Mouse (Mus musculus): ENCODE measurements at regions not wholly inside any gene's neighbourhood (a gene's known extent, or its start where the extent isn't known, plus 50 kb on each side); places are given as distances from the start of the nearest gene placed in this dataset.
A peak's percentile ranks its signal among the peaks of the same experiment; 100 is the strongest.
"Not testable (repeated sequence)": the region's sequence is repeated elsewhere in the genome, so short reads cannot be mapped to it uniquely, and the experiment has no call there.

DNA sequence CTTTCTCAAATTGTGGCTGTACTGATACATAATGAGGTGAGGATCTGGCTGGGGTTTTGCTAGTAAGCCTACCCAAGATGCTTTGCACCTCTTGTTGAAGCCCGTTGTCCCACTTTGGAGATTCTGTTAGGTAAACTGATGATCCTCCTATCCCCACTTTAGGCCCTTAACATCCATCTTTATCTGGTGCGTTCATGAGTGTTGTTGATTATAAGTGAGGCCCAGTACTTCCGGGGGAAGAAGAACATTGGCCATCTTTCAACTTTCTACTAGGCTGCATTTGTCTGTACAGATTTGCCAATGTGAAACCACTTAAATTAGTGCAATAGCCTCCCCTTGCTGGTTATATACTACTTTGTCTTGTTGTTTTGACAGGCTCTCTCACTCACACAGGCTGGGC lies 331.3 kb upstream of the Tmc3 start:
- no peak for DNase-seq

DNA sequence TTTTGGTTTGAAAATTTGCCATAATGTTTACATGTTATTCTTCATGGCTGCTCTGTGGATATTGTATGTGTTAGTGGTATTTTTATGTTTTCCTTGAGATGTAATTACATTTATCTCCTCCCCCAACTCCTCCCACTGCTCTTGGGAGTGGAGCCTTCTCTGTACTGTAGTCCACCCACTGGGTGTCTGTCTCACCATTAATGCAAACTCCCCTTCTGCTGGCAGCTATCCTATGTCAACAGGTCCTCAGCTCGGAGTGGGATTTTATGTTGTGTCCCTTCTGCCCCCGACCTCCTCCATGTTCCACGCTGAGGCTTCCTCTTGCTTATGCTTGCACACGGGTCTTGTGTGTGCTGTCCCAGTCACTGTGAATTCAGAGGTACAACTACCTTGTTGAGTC lies 330.3 kb upstream of the Tmc3 start:
- DNase-seq, result no peak

DNA sequence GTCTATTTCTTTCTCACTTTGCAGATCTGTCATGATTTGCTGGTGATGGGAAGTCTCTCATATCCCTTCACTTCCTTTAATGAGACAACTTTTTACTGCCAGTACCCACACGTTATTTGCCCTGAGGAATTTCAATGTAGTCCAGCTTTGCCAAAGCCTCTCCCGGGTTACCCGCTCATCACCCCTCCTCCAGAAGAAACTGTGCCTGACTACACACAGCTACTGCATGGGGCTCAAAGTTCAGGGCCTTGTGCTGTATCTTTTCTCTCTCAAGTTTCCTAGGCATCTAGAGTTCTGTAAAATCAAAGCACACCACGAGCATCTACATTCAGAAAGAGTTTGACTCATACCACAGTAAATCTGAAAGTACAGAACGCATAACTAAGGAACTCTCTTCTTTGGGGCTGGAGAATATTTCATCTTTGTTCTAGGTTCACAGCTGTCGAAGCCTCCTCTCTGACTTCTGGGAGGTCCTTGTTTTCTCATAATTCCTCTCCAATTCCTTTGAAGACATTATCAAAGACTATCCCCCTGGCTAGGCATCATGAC lies 328.4 kb upstream of the Tmc3 start:
- DNase-seq, result no peak

DNA sequence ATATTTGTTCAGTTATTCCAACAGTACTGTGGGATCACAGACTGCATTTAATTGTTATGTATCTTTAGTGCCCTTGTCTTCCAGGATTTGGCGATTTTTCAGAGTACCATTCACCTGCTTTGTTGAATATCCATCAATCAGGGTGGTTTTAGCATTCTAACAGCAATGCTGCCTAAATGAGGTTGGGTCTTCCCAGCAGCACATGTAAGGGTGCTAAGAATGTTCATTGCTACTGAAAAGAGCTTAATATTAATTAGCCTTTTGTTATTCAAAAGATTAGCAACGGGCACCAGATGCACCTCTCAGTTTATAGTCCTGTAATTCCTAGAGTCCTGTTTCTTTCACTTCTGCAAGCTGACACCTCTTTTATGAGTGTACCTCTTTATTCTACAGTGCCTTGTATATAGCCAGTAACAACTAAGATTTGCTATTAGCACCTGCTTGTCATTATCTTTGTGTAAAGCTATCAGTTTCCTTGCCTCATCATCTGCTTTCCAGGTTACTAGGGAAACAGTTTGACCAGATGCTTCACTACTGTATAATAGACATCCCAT lies 326.3 kb upstream of the Tmc3 start:
- no peak for DNase-seq

DNA sequence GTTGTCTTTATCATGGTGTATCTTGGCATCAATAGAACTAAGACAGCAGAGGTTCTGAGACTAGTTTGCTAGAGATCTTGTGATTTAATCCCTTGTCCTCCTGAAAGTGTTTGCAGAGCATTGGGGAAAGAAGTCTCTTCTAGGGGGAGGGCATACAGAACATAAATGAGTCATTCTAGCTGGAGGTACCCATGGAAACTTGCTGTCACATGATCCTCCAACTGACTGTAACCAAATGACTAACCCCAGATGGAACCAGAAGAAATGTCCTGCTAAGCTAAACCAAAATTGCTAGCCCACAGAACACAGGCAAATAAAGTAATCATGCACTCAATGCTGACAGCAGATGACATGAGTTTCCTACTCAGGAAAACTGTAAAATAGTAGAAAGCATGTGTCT lies 323.2 kb upstream of the Tmc3 start:
- DNase-seq, result no peak

DNA sequence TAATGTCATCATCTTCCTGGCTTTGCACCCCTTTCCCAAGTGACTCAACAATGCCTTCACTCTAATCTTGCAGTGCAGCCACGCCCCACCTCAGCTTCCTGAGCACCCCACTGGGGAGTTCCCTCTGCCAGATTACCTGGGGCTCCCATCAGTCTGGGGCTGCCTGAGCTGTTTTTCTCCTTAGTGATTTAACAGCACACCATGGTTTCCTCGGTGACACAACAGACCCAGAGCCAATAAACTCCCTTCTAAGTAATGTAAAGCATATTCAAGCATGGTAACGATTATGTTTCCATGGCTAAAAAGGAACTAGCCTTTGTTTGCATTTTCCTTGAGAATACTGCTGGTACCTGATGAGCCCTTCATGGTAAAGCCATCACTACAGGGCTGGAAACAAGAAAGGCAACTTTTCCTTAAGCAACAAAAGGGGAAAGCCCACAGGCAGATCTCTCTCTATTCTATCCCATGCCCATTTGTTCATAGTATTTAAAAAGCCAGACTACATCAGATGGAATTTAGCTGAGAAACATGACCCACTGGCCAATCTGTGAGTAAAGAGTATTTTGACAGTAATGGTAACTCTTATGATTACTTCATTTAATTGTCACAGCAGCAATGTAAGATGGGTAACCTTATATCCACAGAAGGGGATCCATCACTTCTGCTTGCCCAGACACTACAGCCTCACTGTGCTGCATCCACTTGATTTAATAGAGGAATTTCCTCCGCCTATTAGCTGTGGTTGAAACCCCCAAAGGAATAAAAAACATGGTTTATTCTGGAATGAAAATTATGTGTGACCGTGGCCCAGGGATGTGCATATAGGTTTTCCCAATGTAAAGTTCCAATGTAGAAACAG lies 294.6 kb upstream of the Tmc3 start:
- no peak for DNase-seq

DNA sequence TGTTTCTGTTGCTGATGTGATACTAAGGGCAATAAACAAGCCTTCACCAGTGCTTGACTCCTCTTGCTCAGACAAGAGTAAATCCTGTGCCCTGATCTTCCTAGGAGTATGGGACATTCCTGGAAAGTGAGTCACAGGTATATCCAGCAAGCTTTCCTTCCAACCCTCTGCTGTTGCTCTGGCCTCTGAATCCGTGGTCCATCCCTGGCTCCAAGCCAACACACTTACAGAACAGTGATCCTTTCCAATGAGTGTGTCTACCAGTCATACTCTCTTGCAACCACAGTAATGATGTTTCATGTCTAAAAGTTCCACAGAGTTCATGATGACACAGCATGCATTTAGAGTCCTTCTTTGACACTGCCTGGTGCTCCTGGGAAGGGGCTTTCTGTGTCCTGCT lies 277.6 kb upstream of the Tmc3 start:
- DNase-seq, result no peak

DNA sequence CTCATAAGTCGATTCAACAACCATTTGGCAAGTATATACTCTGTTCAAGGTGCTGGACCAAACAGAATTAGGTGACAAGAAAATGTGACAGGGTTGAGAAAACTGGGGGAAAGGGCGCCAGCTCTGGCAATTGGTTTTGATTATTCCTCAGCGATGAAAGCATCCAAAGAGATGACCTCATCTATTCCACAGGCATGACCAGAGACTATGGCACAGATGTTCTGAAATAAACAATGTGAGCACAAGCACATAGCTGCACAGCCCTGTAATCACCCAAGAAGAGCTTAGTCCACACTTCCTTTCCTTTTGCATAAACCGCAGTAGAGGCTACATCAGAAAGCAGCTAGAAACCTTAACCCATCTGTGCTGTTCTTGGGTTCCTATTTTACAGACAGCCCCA lies 272.6 kb upstream of the Tmc3 start:
- peak in 1 of 2 experiments; percentile 16 for DNase-seq

DNA sequence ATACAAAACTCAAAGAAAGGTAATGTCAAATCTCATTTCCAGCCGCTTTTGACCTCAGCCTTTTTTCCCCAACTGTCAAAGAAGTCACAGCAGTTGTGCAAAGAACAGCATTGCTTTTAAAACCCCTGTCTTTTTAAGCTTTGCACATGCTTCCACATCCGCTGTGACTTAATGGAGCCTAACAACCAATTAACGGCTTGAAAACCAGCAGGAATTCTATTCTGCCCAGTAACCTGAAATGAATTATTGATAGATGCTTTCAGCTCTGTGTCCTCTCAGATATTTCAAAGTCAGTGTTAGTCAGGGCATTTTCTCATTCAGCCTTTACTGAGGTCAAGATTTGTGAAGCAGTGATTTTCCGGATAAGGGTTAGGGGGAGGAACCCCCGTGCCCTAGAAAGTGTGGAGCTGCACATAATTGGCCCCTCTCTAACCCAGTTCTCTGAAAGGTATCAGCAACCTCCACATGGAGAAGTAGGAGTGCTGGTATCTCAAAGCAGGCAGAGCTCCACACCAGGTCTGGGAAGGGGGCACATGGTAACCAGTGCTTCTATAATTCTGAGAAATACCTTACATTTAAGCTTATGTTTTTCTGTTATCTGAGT lies 254.8 kb upstream of the Tmc3 start:
- DNase-seq, result no peak

DNA sequence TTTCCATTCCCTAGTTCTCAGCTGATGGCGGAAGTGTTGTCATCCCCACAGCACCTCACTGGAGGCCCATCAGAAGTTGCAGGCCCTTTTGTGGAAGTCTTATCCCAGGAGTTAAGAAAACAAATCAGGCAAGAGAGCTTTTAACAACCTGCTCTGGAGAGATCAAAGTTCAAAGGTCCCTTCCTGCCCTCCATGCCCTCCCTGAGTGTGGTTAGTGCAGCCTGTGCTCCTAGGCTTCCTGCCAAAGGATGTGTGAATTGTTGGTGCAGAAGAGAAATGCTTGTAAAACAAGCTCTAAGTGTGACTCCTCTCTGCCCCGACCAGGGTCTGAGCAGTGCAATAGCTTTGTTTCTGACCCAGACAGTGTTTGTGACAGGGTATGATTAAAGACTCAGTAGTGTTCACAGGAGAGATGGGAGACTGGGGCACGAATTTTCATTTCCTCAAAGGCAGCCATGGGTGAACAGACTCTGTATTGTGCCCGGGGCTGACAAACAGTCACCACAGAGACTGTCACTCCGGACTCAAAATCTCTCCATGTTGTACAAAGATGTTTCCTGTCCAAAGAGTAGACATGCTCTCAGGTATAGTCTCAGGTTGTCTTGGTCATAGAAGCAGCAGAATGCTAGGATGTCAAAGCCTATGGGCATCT lies 237.5 kb upstream of the Tmc3 start:
- DNase-seq, result no peak

DNA sequence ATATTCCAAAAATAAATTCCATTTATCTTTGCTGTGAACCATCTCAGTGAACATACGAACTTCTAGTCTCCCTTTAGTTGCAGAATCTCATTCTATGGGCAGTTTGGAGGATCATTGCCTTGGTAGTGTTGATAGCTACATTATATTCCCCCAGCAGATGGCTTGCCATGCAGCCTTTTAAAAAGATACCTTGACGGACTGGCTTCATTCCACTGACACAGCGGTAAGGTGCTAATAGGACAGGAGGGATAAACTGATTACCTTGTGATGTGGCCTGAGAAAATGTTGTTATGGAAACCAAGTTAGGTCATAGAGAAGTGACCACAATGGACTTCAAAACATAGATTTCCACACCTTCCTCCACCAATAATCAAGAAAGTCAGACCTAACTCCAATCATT lies 215.5 kb upstream of the Tmc3 start:
- peak; percentile 79 to 81 for DNase-seq

DNA sequence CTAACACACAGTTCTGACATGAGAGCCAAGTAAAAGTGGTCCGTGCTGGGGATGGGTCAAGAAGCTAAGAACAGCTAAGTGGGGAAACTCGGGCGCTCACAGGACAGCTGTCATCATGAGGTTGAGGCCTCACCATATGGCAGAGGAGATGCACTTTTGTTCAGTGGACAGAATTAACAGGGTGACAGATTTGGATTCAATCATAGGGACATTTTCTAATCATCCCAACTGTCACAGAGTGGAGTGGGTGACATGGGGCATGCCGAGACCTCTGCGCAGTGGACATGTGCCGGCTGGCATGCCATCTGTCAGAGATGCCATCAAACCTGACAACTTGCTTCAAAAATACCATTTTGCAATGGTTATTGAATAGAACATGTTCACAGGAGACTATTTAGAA lies 215.1 kb upstream of the Tmc3 start:
- peak; percentile 78 to 85 for DNase-seq

DNA sequence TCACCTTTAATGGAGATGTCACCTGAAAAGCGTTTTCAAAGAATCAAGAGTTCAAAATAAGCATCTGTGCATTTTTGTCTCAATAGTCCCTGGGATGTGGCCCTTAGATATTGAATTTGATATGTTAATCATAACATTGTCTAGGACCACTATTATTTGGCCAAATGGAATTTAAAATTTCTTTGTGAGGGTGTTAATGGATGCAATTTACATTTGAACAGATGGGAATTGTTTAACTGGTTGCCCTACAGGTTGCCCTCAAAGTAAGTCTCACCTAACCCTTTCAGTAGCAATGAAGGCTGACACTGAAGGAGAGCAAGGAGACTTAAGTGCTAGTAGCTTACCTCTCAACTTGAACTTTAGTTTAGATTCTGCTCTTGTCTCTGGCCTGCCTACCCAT lies 207.9 kb upstream of the Tmc3 start:
- no peak for DNase-seq

DNA sequence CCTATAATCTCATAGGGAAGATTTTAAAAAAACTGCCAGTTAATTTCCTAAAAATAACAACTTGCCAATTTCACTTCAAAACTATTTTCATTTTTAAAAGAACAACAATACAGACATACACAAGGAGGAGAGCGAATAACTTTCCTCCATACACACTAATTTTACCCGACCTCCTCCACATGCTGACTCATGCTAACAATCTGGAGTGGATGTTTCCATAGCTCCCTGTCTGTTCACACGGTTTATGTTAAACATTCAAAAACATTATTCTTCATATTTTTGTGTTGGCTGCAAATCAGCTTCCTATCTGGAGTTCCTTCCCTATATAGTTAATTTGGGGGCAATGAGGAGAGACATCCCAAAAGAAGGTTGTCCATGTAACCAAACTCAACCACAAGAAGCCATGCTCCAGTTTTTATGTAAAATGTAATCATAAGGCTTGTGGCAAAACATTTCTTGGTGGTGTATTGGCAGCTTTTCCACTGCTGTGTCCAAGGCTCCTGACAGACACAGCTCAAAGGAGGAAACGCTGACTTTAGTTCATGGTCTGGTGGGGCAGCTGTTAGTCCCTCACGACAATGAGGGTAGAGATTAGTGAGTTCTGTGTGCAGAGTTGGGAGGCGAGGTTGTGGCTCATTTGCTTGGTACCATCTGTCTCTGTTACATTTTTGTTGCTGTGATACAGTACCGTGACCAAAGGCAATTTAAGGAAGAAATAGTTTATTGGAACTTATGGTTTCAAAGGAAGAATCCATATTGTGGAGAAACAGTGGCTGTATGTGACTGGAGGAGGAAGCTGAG lies 203.1 kb upstream of the Tmc3 start:
- DNase-seq, result no peak

DNA sequence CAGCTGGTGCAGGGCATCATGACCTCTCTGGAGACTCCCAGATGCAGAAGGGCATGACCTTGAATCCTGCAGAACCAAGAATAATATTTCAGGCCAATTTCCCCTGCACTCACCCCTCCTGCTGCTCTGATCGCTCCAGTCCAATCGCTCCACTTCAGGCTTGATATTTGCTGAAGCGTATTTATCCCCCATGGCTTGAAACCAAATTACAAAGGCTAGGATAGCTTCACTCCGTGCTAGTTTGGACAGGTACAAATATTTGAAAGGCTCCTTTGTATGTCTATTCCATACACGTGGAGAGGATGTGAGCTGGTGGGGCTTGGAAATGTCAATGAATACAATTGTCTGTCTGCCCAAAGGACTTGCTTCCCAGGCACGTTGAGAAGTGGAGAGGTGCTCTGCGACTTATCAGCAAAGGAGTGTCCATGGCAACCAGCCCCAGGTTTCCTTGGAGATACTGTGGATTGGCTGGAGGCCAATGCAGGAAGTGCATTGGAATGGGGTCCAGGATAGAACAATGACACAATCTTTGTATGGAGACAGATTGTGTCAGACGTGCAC lies 201.8 kb upstream of the Tmc3 start:
- DNase-seq, result peak; percentile 74 to 80

DNA sequence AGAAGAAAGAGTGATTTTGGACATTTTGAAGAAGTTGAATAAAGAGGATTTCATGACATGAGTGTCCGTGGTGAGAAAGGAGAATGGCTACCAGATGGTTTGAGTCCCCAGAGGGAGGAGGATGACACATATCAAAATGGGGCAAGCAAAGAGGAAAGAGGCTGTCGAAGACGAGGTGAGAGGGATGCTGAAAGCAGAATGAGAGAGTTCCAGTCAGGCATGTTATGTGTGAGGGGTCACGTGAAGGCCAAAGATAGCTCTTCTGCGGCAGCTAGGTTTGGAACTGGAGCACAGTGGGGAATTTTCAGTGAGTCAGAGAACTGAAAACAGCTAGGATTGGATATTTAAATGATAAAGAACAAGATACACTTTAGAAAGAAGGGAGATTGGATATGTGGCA lies 193.3 kb upstream of the Tmc3 start:
- no peak for DNase-seq

DNA sequence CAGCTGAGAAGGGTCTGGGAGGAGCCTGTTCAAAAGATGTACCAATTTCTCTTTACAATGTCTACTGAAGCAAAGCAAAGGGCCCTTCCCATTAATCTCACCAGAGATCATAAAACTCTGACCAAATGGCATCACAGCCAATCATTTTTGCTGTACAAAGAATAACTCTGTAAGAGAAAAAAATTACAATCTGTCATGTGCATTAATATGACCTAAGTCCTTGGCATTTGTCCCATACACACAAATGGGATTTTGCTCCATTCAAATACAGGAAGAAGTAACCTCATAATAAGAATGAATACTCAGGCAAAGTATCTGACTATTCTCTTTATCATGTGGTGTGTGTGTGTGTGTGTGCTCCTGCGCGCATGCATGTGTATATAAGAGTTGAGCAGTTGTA lies 192.5 kb upstream of the Tmc3 start:
- DNase-seq, result no peak

DNA sequence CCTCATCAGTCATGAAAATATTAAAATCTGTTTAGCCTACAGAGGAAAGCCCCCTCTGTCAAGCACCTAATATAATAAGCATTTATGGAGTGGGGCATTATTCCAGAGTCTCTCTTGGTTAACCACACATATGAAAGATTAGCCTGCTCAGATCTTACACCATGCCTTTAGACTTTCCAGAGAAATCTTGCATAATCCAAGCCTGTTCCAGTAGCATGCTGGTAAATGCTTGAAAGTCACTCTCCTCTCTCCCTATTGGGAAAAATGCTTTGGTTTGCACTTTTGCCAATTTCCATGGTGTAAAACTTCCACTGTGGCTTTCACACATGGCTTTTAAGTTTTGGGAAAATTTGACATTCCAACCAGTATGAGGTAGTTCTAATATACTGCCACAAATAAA lies 192.1 kb upstream of the Tmc3 start:
- DNase-seq, result no peak

DNA sequence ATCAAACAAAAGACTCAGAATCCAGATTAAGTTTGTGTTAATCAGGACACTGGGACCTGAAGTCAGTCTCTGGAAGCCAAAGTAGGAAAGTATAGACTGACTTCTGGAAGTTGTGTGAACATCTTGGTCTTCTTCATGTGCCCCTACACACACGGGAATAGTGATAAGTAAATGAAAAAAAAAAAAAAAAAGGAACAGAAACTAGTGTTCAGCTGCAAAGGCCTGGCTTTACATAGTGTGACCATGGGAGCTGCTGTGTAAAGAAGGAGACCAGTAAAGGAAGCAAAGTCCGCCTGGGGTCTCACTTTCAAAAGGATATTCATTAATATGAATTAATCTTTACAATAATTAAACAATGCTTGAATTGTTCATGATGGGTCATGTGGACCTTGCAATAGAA lies 190.6 kb upstream of the Tmc3 start:
- no peak for DNase-seq

DNA sequence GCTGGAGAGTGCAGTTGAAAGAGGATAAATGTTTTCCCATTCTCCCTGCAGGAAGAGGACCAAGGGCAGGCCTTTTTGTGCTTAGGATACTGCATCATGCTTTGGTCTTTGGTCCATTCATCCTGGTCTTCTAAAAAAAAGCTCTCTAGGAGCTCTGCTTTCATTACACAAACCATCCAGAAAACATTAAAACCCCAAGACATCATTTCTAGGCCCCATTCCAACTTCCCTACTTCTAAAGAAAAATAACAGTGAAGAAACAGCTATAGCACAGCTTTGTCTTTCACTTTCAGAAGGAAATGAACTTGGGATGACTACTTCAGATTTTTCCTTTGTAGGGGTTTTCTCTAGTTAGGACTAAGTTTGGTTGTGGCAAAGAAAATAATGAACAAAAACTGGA lies 185.1 kb upstream of the Tmc3 start:
- DNase-seq, result no peak

DNA sequence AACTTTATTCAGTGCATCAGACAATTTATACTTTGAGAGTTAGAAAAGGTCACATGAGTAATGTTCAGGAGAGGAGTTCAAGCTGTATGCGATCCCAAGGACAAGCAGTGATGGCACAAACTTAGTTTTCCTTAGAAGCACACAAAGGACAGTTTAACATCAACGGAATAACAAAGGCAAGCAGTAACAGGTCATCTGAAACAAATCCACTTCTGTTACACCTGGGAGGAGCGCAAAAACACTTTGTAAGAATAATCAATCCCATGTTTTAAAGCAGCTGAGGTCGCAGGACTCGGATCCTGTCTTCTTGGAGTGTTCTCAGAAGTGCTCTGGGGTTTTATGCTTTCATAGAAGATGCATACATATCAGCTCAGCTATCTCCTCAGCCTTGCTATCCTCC lies 183.7 kb upstream of the Tmc3 start:
- DNase-seq, result no peak

DNA sequence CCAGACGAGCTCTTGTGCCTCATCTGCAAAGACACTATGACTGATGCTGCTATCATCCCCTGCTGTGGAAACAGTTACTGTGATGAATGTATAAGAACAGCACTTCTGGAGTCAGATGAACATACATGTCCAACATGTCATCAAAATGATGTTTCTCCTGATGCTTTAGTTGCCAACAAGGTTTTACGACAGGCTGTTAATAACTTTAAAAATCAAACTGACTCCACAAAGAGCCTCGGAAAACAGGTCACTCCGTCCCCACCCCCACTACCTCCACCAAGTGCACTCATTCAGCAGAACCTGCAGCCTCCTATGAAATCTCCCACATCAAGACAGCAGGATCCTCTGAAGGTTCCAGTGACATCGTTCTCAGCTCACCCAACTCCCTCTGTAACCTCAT lies 172.0 kb upstream of the Tmc3 start:
- DNase-seq, result not testable (repeated sequence)

Measured in cerebellum, postnatal 10 days (tissue).